Mouse (Mus musculus) 416B (cell line): ENCODE measurements around the gene Dlg2.

ENCODE experiments used
- DNase-seq: peaks from one replicate; pipeline ENCODE4 v3.0.0; 2011; ENCODE audit warnings: low read depth

Dlg2 gene

DNA sequence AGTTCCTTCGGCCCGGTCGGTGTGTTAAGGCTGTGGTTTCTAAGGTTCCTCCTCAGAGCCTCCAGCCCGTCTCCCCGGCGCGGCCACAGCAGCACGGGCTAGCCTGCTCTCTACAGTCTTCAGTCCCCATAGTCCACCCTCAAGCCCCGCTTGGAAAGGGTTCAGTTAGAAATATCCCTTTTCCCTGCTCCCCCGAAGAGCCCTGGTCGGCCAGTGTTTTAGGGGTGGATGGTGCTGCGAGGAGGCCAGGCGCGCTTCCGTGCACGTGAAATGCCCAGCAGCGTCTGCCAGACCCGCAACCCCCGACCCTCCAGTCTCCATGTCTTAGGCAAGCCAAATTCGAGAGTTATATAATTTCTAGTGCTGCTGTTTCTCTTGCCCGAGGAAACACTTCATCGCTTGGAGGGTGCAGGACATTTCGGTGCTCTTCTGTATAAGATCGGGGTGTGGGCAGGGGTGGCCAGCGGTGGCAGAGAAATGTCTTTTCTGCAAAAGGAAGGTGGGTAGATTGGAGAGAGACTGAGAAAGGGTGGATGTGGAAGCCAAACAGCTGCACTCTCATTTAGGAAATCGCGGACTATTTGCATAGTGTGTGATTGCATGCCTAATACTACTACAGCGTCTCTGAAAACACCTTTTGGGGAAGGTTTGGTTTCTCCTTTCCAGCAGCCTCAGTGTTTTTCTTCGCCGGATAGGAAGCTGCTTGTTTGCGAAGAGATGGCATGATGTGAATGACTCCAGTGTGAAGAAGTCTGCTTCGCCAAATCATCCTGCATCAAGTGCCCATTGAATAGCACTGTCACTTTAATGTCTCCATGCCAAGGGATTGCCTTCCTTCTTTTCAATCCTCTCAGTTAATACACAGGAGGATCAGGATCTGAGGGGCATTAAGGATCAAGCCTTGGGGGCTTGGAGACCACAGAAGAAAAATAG, at the start of gene Dlg2:
Gene Dlg2 (plus strand): TSS at position 360 of the 933 bp plus-strand sequence.
- no peak for DNase-seq

DNA sequence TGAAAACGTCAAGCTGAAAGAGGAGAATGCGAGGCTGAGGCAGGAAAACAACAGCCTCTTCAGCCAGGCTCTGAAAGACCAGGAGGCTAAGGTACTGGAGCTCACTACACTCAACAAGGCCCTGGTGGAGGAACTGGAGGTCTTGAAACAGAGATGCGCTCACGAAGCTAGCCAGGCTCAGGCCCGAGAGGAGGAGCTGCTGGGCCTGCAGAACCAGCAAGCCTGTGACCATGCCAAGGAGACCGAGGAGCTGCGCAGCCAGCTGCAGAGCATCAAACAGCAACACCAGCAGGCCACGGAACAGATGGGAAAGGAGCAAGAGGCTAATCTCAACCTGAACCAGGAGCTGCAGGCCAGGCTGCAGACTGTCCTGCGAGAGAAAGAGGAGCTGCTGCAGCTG, 49.5 kb upstream of the Dlg2 start:
- no peak for DNase-seq

- no peak for DNase-seq
These were observed 44.3 kb upstream of the Dlg2 start for GRCm38 (mm10) chr7:90432221-90432620.

DNA sequence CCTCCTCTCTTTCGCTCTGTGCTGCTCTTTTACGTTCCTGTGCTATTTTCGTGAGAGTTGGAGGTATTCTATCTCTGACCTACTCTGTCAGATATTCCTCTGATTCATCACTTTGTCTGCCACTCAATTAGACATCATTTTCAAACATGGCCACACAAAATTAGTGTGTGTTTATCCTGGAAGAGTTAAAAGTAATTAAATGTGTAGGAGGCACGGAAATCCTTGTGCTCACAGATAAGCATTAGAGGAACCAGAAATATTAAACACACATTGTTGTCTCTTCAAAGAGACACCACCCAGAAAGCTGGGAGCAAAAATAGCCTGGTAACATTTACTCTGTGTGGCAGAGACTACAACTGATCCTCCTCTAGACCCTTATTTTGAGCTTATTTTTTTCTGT, 36.4 kb upstream of the Dlg2 start:
- DNase-seq: no peak

- DNase-seq: peak; percentile 34
These were observed 34.4 kb upstream of the Dlg2 start for GRCm38 (mm10) chr7:90442070-90442469.

GRCm38 (mm10) chr7:90442518-90443080, 33.9 kb upstream of the Dlg2 start, which contains the start of gene Crebzf:
Crebzf (plus strand) TSS chr7:90442729.
- peak; percentile 98 for DNase-seq

GRCm38 (mm10) chr7:90443101-90444091, 33.1 kb upstream of the Dlg2 start:
- DNase-seq: peak; percentile 51

- DNase-seq: peak; percentile 33
These were observed 32.3 kb upstream of the Dlg2 start for GRCm38 (mm10) chr7:90444206-90444605.

DNA sequence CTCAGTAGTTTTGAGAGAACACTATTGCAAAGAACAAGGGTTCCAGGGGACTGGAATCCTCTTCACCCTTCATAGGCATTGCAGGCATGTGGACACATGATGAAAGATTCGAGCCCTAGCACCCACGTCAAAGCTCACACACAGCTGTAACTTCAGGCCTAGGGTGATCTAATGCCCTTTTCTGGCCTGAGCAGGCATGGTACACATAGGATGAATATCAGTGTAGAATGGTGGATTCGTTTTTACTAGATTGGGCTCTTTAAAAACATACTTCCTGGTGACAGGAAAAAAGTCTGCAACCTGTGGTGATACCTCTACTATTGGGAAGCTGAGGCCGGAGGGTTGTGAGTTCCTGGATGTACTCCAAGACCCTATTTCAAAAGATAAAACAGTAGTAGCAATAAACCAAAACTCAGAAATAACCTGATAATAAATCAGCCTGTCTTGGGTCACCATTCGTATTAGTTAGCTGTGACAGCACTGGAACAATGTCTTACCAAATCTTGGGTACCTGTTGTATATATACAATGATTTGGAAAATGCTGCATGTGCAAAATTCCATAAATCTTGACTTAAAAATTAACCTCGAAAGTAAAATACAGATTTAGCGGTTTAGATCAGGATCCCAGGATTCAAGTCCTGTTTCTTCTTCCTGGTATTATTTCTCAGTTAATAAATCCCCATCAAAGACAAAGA, 20.2 kb upstream of the Dlg2 start:
- peak; percentile 33 for DNase-seq

DNA sequence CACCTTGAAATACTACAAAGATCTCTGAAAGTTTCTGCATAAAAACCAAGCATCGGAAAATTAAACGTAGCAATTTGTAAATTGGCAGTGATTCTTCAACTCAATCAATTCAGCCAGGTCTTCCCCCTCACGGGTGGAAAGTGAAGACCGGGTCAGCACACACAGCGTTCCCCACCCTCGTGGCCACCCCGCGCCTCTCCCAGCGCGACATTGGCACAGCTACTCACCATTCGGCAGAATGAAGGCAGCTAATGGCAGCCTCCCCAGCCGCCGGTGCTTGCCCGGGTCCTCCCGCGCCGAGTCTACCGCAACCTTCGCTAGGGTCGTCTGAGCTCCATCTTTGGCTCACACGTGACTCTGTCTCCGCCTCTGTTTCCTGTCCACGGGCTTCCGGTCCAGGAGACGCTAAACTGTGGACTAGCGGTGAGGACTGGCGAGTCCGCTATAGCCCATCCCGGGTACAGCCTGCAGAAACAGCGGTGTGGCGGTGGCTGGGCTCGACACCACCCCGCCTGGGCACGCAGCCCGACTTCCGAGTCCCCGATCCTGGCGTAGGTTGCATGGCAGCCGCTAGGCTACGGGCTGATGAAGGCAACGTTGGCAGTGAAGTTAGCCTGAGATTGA, 19.5 kb upstream of the Dlg2 start, which contains the start of gene Tmem126a:
Gene Tmem126a (minus strand): TSS at position 385 of the 624 bp plus-strand sequence.
- peak; percentile 92 for DNase-seq

GRCm38 (mm10) chr7:90457517-90457916, 19.0 kb upstream of the Dlg2 start:
- DNase-seq: no peak

GRCm38 (mm10) chr7:90460330-90460729, 16.1 kb upstream of the Dlg2 start:
- DNase-seq: no peak

- DNase-seq: no peak
These were observed 15.5 kb upstream of the Dlg2 start for GRCm38 (mm10) chr7:90460930-90461329.

- no peak for DNase-seq
These were observed 15.0 kb upstream of the Dlg2 start for GRCm38 (mm10) chr7:90461441-90461840.

- DNase-seq: no peak
These were observed 3.0 kb upstream of the Dlg2 start for GRCm38 (mm10) chr7:90473511-90473910.

GRCm38 (mm10) chr7:90475793-90476312, 619 bp upstream of the Dlg2 start, which contains the start of gene Tmem126b:
Tmem126b (minus strand) TSS chr7:90476001.
- DNase-seq: peak; percentile 98

DNA sequence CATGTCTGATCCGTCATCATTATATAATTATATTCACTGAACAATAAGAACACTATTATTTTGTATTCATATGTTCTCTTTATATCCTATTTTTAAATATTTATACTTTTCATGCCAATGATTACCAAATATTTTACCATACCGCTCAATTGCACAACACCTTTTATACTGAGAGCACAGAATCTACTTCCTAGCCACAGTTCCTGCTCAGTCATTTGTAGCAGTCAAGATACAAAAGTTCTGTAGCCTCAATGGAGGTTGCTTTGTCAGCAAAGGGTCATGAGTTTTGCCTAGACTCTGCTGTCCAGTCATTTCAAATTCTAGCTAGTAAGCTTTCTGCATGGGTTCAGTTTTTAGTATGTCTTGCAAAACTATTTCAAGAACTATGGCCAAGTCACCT, 6.1 kb downstream of the Dlg2 start:
- DNase-seq: peak; percentile 33

DNA sequence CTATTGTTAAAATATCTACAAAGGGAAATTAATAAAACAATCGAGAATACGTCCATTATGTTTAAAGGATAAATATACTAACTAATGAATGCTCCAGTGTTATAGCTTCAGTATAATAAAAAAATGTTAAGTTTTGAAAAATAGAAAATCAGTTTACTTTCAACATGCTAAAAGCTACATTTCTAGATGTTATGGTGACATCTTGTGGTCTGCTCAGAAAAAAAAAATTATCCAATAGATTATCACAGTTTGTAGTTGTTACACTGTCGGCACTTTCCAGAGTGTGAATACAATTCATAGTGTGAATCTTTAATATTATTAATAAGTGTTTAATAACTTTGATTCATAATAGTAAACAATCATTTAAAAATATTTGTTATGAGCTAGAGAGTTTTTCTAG, 31.7 kb downstream of the Dlg2 start:
- peak; percentile 28 for DNase-seq

DNA sequence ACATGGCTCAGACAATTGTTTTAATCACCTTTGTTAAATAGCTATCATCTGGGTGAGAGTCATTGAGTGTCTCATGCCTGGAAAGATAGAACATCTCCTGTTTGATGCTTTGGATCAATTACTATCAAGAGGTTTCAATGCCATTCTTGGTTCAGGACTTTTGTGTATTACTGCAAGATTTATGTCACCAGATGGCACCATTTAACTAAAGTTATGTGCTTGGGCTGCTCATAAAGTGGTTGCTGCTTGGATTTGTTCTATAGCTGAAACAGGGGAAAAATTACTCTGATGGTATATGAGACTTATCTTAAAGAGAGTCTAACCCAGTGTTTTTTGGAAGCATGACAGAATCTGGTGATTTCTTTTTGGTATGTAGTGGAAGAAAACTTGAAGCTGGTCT, 35.8 kb downstream of the Dlg2 start:
- peak; percentile 23 for DNase-seq
